Mouse (Mus musculus) hindbrain, postnatal 0 days (tissue): ENCODE results near the gene Prkar1b. TPM values are rescaled to one million over a fixed set of nuclear protein-coding genes. Genes with fewer than 3 reads are reported as not detected.

Experiments used
- ATAC-seq: fragments of 200-750 bp; cut with Nextera tagmentation; 2 replicates; pipeline ENCODE4 v1.8.0; 2017; ENCODE audit warnings: mild to moderate bottlenecking, moderate TSS enrichment, moderate library complexity
- DNase-seq: peaks from one replicate; pipeline ENCODE4 v3.0.0-alpha.2; 2015; ENCODE audit warnings: low spot score
- H3K27ac ChIP-seq: fragments of 300-500 bp; sonication (generic); 2 replicates; pipeline ENCODE4 v1.5.1; 2014; ENCODE audit warnings: mild to moderate bottlenecking
- H3K27me3 ChIP-seq: fragments of 300-500 bp; sonication (generic); 2 replicates; pipeline ENCODE4 v1.6.1; 2014; ENCODE audit warnings: low read length, mixed read lengths; ENCODE audit not compliant: insufficient read depth
- H3K36me3 ChIP-seq: fragments of 300-500 bp; sonication (generic); 2 replicates; pipeline ENCODE4 v1.6.1; 2014; ENCODE audit warnings: low read length, mixed read lengths; ENCODE audit not compliant: insufficient read depth
- H3K4me1 ChIP-seq: fragments of 300-500 bp; sonication (generic); 2 replicates; pipeline ENCODE4 v1.6.1; 2014; ENCODE audit warnings: antibody characterized with exemption, low read length, mixed read lengths; ENCODE audit not compliant: insufficient read depth
- H3K4me2 ChIP-seq: fragments of 300-500 bp; sonication (generic); 2 replicates; pipeline ENCODE4 v1.6.1; 2014; ENCODE audit warnings: low read depth, mild to moderate bottlenecking, low read length, moderate library complexity, mixed read lengths
- H3K4me3 ChIP-seq: fragments of 300-500 bp; sonication (generic); 2 replicates; pipeline ENCODE4 v1.5.1; 2014; ENCODE audit warnings: low read length
- H3K9ac ChIP-seq: fragments of 300-500 bp; sonication (generic); replicated peaks from 2 replicates; pipeline ENCODE4 v1.6.1; 2014; ENCODE audit warnings: mild to moderate bottlenecking, low read length, moderate library complexity, mixed read lengths
- H3K9me3 ChIP-seq: fragments of 300-500 bp; sonication (generic); 2 replicates; pipeline ENCODE4 v1.6.1; 2016; ENCODE audit warnings: low read length, mixed read lengths
- CTCF ChIP-seq: IDR thresholded peaks from 2 replicates; pipeline ENCODE4 v1.5.1; 2016; ENCODE audit warnings: antibody characterized with exemption, control low read depth, low read depth
- WGBS: fragments of 180-500 bp; shearing (Covaris S2); extraction: QIAGEN DNeasy Blood & Tissue Kit; methylation state at CpG from one replicate; pipeline ENCODE4 v1.1.7; 2014; 5-methylcytosine and 5-hydroxymethylcytosine counted together
- polyA plus RNA-seq: library from polyadenylated mRNA; unstranded; fragments of >200 nt; fragmentation: Nextera tagmentation; extraction: Ambion mirVana; gene quantifications from 2 replicates; pipeline ENCODE4 v1.2.1, GENCODE M21; 2015
- total RNA-seq: library from RNA; depleted of rRNA; stranded (reverse); fragments of >200 nt; gene quantifications from 2 replicates; pipeline ENCODE4 v1.2.3, GENCODE M21; 2014

Gene Prkar1b
- total and polyA plus RNA-seq, 2 experiments from 2014 or later = 264 to 322 TPM

- Histone ChIP-seq H3K4me1 (no peaks in the 10 kb centered on the region), H3K27me3 (no peaks in the 10 kb centered on the region), H3K4me3 (no peak overlapping the region), H3K9ac (no peak overlapping the region), H3K4me2 (no peak overlapping the region), H3K36me3 (0 out of 2 replicates have a peak, but pooled peaks cover 16% of the 10 kb centered on the region), H3K27ac (no peak overlapping the region), H3K9me3 (no peaks in the 10 kb centered on the region)
- 83% methylated on average over 7 of the region's 7 CpGs for WGBS
- DNase-seq = no peak
- ATAC-seq = no peak
- TF ChIP-seq CTCF = no peak
Observed at GRCm38 (mm10) chr5:139049367-139049766, 100.4 kb downstream of the Prkar1b start.

GRCm38 (mm10) chr5:139047171-139047570 lies 102.6 kb downstream of the Prkar1b start:
- H3K4me2 ChIP-seq = no peak overlapping the region
- H3K9ac ChIP-seq = no peak overlapping the region
- 0 out of 2 replicates have a peak, but pooled peaks cover 16% of the 10 kb centered on the region for H3K36me3 ChIP-seq
- H3K27me3 ChIP-seq = no peaks in the 10 kb centered on the region
- DNase-seq = peak; percentile 56
- H3K4me3 ChIP-seq = no peak overlapping the region
- H3K27ac ChIP-seq = no peak overlapping the region
- 16% methylated on average over 2 of the region's 2 CpGs for WGBS
- no peak for TF ChIP-seq CTCF
- H3K9me3 ChIP-seq = no peaks in the 10 kb centered on the region
- ATAC-seq = peak; percentile 59; the same call in 1 of the 2 replicates
- no peaks in the 10 kb centered on the region for H3K4me1 ChIP-seq

- TF ChIP-seq CTCF = no peak
- no peaks in the 10 kb centered on the region for H3K27me3 ChIP-seq
- 68% methylated on average over 5 of the region's 5 CpGs for WGBS
- 0 out of 2 replicates have a peak, but pooled peaks cover 16% of the 10 kb centered on the region for H3K36me3 ChIP-seq
- H3K4me3 ChIP-seq = no peak overlapping the region
- ATAC-seq = no peak
- no peaks in the 10 kb centered on the region for H3K4me1 ChIP-seq
- H3K27ac ChIP-seq = no peak overlapping the region
- DNase-seq = no peak
- H3K9ac ChIP-seq = no peak overlapping the region
- no peak overlapping the region for H3K4me2 ChIP-seq
- no peaks in the 10 kb centered on the region for H3K9me3 ChIP-seq
Observed at GRCm38 (mm10) chr5:139046636-139047035, 103.2 kb downstream of the Prkar1b start.

- TF ChIP-seq CTCF = no peak
- no peak for DNase-seq
Observed at GRCm38 (mm10) chr5:139043546-139043945, 106.3 kb downstream of the Prkar1b start.

GRCm38 (mm10) chr5:139042299-139042698 lies 107.5 kb downstream of the Prkar1b start:
- Histone ChIP-seq H3K9ac (no peak overlapping the region), H3K27me3 (no peaks in the 10 kb centered on the region), H3K4me2 (no peak overlapping the region), H3K36me3 (peaks cover 5% of the 10 kb centered on the region; the same call in 1 of the 2 replicates), H3K4me3 (no peak overlapping the region), H3K27ac (no peak overlapping the region), H3K4me1 (no peaks in the 10 kb centered on the region), H3K9me3 (no peaks in the 10 kb centered on the region)
- TF ChIP-seq CTCF = no peak
- ATAC-seq = no peak
- WGBS = 80% methylated on average over 12 of the region's 12 CpGs
- DNase-seq = no peak

More at GRCm38 (mm10) chr5:139043546-139043945, 106.3 kb downstream of the Prkar1b start:
- Histone ChIP-seq H3K4me2 (no peak overlapping the region), H3K9me3 (no peaks in the 10 kb centered on the region), H3K27me3 (no peaks in the 10 kb centered on the region), H3K9ac (no peak overlapping the region), H3K4me3 (no peak overlapping the region), H3K27ac (no peak overlapping the region), H3K4me1 (no peaks in the 10 kb centered on the region), H3K36me3 (peaks cover 5% of the 10 kb centered on the region; the same call in 1 of the 2 replicates)
- ATAC-seq = no peak
- WGBS = 79% methylated on average over 4 of the region's 4 CpGs

GRCm38 (mm10) chr5:139035171-139035570 lies 114.6 kb downstream of the Prkar1b start:
- TF ChIP-seq CTCF = no peak
- no peak overlapping the region for H3K27ac ChIP-seq
- H3K36me3 ChIP-seq = peaks cover 9% of the 10 kb centered on the region
- no peaks in the 10 kb centered on the region for H3K27me3 ChIP-seq
- no peak for ATAC-seq
- no peak overlapping the region for H3K4me2 ChIP-seq
- H3K9ac ChIP-seq = no peak overlapping the region
- no peak overlapping the region for H3K4me3 ChIP-seq
- no peak for DNase-seq
- 59% methylated on average over 2 of the region's 2 CpGs for WGBS
- H3K9me3 ChIP-seq = no peaks in the 10 kb centered on the region
- H3K4me1 ChIP-seq = peaks cover 21% of the 10 kb centered on the region

GRCm38 (mm10) chr5:139034746-139035145 lies 115.1 kb downstream of the Prkar1b start:
- Histone ChIP-seq H3K4me3 (no peak overlapping the region), H3K36me3 (peaks cover 9% of the 10 kb centered on the region), H3K4me2 (no peak overlapping the region), H3K4me1 (peaks cover 21% of the 10 kb centered on the region), H3K27ac (0 out of 2 replicates have a peak overlapping the region, but pooled peaks have one; percentile 76), H3K9me3 (no peaks in the 10 kb centered on the region), H3K9ac (no peak overlapping the region), H3K27me3 (no peaks in the 10 kb centered on the region)
- no peak for TF ChIP-seq CTCF
- ATAC-seq = no peak
- no peak for DNase-seq
- 48% methylated on average over 6 of the region's 6 CpGs for WGBS
